Mouse (Mus musculus): Measurements from ENCODE around the gene Dctn2. TPM values are rescaled to one million over a fixed set of nuclear protein-coding genes. Genes with fewer than 3 reads are reported as not detected.

Gene Dctn2
- polyA plus RNA-seq, 1 experiment from 2014 or later = 174 TPM

DNA sequence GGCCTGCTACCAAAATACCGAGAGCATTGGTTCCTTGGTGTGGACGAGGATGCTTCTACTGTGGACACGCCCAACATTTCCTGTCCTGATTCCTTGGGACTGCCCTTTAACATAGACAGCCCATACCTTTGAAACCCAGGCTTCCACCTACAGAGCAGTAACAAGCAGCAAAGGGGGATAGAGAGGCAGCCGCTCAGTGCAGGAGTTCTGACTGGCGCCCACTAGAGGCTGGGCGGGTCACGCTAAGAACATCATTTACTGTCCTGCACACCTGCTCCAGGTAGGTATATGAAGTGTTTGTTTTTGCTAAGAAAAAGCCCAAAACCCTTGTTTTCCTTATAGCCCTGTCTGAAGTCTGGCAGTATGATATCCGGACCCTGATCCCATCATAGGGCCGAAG is 33.0 kb upstream of the Dctn2 start:
- H3K36me3 ChIP-seq = 0 out of 2 replicates have a peak, but pooled peaks cover 6% of the 10 kb centered on the region
- no peak for ATAC-seq (ENCODE audit: insufficient number of reproducible peaks, insufficient read depth, low FRiP score, low TSS enrichment, low read depth)
- peaks cover under 1% of the 10 kb centered on the region; the same call in 1 of the 2 replicates for H3K27me3 ChIP-seq
- no peak overlapping the region for H3K4me3 ChIP-seq (replicated peaks)
- no peak overlapping the region for H3K27ac ChIP-seq
- H3K9me3 ChIP-seq = no peaks in the 10 kb centered on the region
- WGBS = 81% methylated on average over 9 of the region's 9 CpGs
- no peak overlapping the region for H3K4me2 ChIP-seq
- H3K4me1 ChIP-seq (replicated peaks) = peaks cover 6% of the 10 kb centered on the region; the same call in 1 of the 2 replicates
- no peak overlapping the region for H3K9ac ChIP-seq (replicated peaks)

DNA sequence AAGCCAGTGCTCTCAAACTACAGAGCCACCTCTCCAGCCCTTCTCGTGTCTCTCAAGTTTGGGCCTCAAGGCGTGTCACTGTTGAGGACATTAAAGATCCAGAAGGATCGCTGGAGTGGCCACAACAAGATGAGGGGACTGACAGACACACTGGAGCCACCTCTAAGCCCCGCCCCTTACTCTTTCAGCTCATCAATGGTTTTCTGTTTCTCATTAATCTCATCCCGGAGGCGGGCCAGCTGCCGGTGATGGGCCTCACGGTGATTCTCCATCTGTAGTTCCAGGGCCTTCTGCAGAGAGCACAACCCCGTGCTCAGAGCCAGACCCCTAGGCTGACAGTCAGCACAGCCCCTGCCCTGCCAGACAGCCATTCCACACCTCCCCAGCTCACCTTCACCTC is 29.6 kb upstream of the Dctn2 start:
- Histone ChIP-seq H3K4me3 (replicated peaks) (no peak overlapping the region), H3K36me3 (0 out of 2 replicates have a peak, but pooled peaks cover 6% of the 10 kb centered on the region), H3K4me2 (no peak overlapping the region), H3K9me3 (no peaks in the 10 kb centered on the region), H3K9ac (replicated peaks) (no peak overlapping the region), H3K4me1 (replicated peaks) (peaks cover 6% of the 10 kb centered on the region; the same call in 1 of the 2 replicates), H3K27ac (no peak overlapping the region), H3K27me3 (peaks cover 18% of the 10 kb centered on the region)
- 26% methylated on average over 9 of the region's 9 CpGs for WGBS
- ATAC-seq (ENCODE audit: insufficient number of reproducible peaks, insufficient read depth, low FRiP score, low TSS enrichment, low read depth) = no peak

DNA sequence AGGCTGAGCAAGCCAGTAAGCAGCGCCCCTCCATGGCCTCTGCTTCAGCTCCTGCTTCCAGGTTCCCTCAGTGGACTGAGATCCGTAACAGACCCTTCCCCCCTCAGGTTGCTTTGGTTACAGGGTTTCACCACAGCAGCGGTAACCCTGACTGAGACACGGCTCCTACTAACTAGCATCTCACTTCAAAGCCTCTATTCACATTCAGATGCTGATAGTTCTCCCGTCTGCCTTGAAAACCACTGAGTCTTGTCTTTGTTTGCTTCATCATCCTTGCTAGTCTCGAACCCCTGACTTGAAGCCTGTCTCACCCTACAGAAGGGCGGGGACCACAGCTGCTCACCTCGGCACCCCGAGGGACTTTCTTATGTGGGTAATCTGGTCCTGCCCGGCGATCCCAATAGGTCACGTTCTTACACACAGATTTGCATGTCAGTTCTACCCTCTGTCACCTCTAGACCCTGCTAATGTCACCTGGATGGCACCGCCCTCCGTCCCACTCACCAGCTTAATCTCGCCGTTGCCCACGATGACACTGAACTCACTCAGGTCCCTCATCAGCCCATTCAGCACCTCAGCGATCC is 27.8 kb upstream of the Dctn2 start:
- WGBS = 66% methylated on average over 18 of the region's 18 CpGs
- peaks cover 18% of the 10 kb centered on the region for H3K27me3 ChIP-seq
- no peak for ATAC-seq (ENCODE audit: insufficient number of reproducible peaks, insufficient read depth, low FRiP score, low TSS enrichment, low read depth)
- H3K4me1 ChIP-seq (replicated peaks) = peaks cover 6% of the 10 kb centered on the region; the same call in 1 of the 2 replicates
- no peak overlapping the region for H3K4me2 ChIP-seq
- no peak overlapping the region for H3K9ac ChIP-seq (replicated peaks)
- peaks cover 18% of the 10 kb centered on the region; the same call in 1 of the 2 replicates for H3K36me3 ChIP-seq
- H3K27ac ChIP-seq = no peak overlapping the region
- H3K4me3 ChIP-seq (replicated peaks) = no peak overlapping the region
- no peaks in the 10 kb centered on the region for H3K9me3 ChIP-seq

DNA sequence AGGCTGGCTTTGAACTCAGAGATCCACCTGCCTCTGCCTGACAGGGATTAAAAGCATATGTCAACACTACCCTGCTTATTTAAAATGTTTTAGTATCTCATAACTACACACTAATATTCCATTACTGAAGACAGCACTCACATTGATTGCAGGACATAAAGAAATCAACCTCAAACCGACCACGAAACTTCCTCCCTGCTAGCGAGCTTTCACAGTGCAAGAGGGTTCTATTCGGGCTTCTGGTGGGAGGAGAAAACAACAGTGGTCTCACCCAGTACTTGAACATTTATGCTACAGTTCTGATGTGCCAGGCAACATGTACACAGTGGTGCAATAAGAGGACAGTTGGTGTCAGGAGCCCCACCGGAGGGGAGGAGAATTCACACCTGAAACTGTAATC is 15.4 kb upstream of the Dctn2 start:
- Histone ChIP-seq H3K36me3 (no peaks in the 10 kb centered on the region), H3K4me3 (replicated peaks) (no peak overlapping the region), H3K4me2 (no peak overlapping the region), H3K27me3 (no peaks in the 10 kb centered on the region), H3K9me3 (no peaks in the 10 kb centered on the region), H3K4me1 (replicated peaks) (no peaks in the 10 kb centered on the region), H3K27ac (no peak overlapping the region), H3K9ac (replicated peaks) (no peak overlapping the region)
- WGBS = 80% methylated on average over 5 of the region's 5 CpGs
- no peak for ATAC-seq (ENCODE audit: insufficient number of reproducible peaks, insufficient read depth, low FRiP score, low TSS enrichment, low read depth)

DNA sequence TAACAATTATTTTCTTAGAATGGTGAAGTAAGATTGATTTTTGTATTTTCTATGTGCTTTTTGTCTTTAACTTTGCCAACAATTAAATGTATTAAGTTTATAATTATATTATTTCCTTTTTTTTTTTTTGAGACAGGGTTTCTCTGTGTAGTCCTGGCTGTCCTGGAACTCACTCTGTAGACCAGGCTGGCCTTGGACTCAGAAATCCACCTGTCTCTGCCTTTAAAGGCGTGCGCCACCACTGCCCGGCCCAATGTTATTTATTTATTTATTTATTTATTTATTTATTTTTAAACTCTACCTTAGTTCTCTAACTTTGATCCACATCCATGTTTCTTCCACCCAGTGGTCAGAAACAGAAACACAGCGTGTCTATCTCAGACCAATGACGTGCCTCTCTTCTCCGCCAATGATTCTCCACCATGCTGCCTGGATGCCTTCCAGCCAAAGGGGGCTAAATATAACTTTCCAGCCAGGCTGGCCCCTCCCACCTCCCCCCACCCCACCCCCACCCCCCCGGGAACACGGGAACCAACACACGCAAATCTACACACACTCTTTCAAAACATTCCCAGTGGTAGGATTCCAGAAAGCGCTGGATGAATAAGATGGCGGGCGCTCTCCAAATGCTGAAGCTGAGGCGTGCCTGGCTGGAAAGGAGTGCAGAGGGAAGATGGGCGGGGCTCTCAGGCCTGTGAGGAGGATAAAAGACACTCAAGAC is 10.4 kb upstream of the Dctn2 start:
- H3K27ac ChIP-seq = no peak overlapping the region
- no peaks in the 10 kb centered on the region for H3K9me3 ChIP-seq
- H3K9ac ChIP-seq (replicated peaks) = no peak overlapping the region
- H3K36me3 ChIP-seq = no peaks in the 10 kb centered on the region
- H3K4me3 ChIP-seq (replicated peaks) = no peak overlapping the region
- H3K4me1 ChIP-seq (replicated peaks) = no peaks in the 10 kb centered on the region
- 21% methylated on average over 14 of the region's 14 CpGs for WGBS
- peak overlapping the region; percentile 30; the same call in 1 of the 2 replicates for H3K4me2 ChIP-seq
- H3K27me3 ChIP-seq = peaks cover 3% of the 10 kb centered on the region; the same call in 1 of the 2 replicates
- ATAC-seq (ENCODE audit: insufficient number of reproducible peaks, insufficient read depth, low FRiP score, low TSS enrichment, low read depth) = peak; percentile 61

DNA sequence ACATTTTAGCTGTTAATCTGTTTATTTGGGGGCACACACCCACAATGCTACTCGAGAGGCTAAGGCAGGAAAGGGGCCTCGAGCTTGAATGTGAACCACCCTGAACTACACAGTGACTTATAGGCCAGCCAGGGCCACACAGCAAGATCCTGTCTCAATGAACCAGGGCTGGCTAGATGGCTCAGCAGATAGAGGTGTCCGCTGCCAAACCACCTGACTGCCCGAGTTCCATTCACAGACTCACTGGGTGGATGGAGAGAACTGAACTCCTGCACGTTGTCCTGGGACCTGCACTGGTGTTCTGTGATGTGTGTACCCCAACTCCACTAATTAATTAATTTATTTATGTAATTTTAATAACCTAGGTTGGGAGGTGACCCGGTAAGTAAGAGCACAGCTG is 8.4 kb upstream of the Dctn2 start:
- H3K27ac ChIP-seq = no peak overlapping the region
- no peak for ATAC-seq (ENCODE audit: insufficient number of reproducible peaks, insufficient read depth, low FRiP score, low TSS enrichment, low read depth)
- peaks cover 9% of the 10 kb centered on the region for H3K4me1 ChIP-seq (replicated peaks)
- 73% methylated on average over 6 of the region's 6 CpGs for WGBS
- H3K27me3 ChIP-seq = peaks cover 22% of the 10 kb centered on the region
- no peak overlapping the region for H3K4me3 ChIP-seq (replicated peaks)
- H3K9ac ChIP-seq (replicated peaks) = no peak overlapping the region
- no peaks in the 10 kb centered on the region for H3K36me3 ChIP-seq
- no peak overlapping the region for H3K4me2 ChIP-seq
- no peaks in the 10 kb centered on the region for H3K9me3 ChIP-seq

DNA sequence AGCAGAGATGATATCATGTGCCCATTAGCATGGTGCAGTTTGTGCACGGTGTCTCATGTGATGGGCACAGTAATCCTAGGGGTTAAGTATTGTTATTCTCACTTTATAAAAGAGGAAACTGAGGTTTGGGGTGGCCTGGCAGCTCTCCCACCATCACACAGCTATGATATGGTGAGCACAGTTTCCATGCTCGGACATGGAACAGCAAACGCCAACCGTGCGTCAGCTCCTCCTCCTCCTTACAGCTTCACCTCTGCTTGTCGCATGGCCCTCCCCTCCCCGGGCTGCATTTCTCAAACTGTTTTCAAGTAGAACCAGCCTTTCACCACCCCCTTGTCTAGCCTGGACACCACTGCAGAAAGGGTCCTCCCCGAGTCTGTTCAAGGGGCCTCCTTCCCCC is 7.7 kb upstream of the Dctn2 start:
- no peak for ATAC-seq (ENCODE audit: insufficient number of reproducible peaks, insufficient read depth, low FRiP score, low TSS enrichment, low read depth)
- 81% methylated on average over 8 of the region's 8 CpGs for WGBS
- no peaks in the 10 kb centered on the region for H3K9me3 ChIP-seq
- H3K4me1 ChIP-seq (replicated peaks) = peaks cover 14% of the 10 kb centered on the region
- H3K36me3 ChIP-seq = no peaks in the 10 kb centered on the region
- H3K4me2 ChIP-seq = no peak overlapping the region
- H3K27me3 ChIP-seq = peaks cover 29% of the 10 kb centered on the region
- H3K27ac ChIP-seq = no peak overlapping the region
- no peak overlapping the region for H3K4me3 ChIP-seq (replicated peaks)
- no peak overlapping the region for H3K9ac ChIP-seq (replicated peaks)

DNA sequence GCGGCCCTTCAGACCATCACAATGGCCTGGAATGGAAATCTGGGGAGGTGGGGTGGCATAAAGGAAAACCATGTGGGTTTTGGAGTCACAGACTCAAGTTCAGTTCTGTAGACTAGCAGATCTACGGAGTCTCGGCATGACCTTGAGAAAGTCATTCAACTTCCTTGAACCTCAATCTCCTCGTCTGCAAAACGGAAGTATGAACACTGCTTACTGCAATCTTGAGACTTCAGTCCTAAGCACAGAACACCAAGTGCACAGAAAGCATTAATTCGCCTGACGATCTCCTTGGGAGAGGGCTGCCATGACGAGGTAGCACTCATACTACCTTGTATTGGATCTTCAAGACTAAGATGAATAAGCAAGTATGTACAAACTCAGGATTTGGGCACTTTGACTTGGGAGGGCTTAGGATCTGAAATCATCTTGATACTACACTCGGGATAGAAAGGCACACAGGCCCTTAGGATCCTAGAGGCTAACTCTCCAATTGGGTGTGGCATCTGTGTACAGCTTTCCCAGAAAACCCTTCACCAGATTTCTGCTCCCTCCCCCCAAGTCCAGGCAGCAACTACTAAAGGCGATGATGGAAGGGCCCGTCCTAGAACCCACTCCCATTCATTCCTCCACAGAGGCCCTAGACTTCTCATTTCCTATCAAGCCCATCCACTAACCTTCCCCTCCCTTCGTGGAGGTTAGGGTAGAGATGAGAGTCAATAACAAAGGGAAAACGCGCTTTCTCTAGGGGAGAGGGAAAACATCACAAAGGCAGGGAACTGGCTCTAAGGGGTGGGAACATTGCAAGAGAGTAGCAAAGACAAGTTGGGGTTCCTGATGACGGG is 4.2 kb upstream of the Dctn2 start:
- peaks cover 42% of the 10 kb centered on the region for H3K27me3 ChIP-seq
- H3K36me3 ChIP-seq = no peaks in the 10 kb centered on the region
- peaks cover 15% of the 10 kb centered on the region for H3K4me1 ChIP-seq (replicated peaks)
- WGBS = 64% methylated on average over 15 of the region's 15 CpGs
- H3K9me3 ChIP-seq = no peaks in the 10 kb centered on the region
- H3K4me3 ChIP-seq (replicated peaks) = peak overlapping the region; percentile 53
- 0 out of 2 replicates have a peak overlapping the region, but pooled peaks have one; percentile 55 for H3K9ac ChIP-seq (replicated peaks)
- no peak overlapping the region for H3K27ac ChIP-seq
- no peak for ATAC-seq (ENCODE audit: insufficient number of reproducible peaks, insufficient read depth, low FRiP score, low TSS enrichment, low read depth)
- H3K4me2 ChIP-seq = peak overlapping the region; percentile 86

DNA sequence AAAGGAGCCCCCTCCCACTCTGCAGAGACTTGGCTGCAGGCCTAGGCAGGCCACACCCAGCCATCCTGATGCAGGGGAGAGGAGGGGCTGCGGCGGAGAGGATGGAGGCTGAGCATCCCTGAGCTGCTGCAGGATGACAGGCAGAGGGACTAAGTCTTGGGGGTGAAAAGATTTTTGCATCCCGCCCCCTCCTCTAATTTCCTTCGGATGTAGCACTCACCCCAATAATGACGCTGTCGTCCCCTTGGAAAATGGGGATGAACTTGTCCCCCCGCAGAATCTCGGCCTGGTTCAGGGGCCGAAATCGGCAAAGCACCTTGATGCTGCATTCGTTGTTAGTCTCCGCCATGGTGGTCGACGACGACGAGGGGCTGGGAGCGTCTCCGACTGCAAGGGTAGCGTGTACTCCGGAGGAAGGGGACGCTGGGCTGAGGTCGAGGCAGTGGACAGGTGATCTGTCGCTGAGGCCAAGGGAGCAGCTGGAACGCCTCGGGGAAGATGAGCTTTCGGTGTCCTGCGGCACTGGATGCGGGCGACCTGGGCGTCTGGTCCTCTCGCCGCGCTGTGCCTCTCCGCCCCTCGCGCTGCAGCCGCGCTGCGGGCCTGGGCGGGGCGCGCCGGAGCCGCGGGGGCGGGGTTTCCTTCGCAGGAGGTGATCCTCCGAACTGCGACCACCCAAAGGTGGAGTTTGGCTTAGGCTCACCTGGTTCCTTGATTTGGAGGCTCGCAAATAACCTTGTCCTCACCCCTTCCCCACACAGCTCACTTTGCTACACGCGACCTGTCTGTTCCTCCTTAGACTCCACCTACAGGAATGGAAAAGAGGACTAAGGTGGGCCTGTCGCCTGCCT is 3.4 kb upstream of the Dctn2 start, which contains the start of gene Kif5a:
TSS of gene Kif5a (minus strand) at position 801 of the 851 bp plus-strand sequence.
- Histone ChIP-seq H3K4me3 (replicated peaks) (peak within 1 kb of the TSS; percentile 53), H3K36me3 (no peaks in the 10 kb centered on the region), H3K27ac (no peak within 1 kb of the TSS), H3K9ac (replicated peaks) (peak within 1 kb of the TSS; percentile 55), H3K9me3 (no peaks in the 10 kb centered on the region), H3K4me2 (peak within 1 kb of the TSS; percentile 86), H3K4me1 (replicated peaks) (peaks cover 22% of the 10 kb centered on the region), H3K27me3 (peaks cover 42% of the 10 kb centered on the region)
- WGBS = 1% methylated on average over 53 of the region's 53 CpGs
- no peak for ATAC-seq (ENCODE audit: insufficient number of reproducible peaks, insufficient read depth, low FRiP score, low TSS enrichment, low read depth)

DNA sequence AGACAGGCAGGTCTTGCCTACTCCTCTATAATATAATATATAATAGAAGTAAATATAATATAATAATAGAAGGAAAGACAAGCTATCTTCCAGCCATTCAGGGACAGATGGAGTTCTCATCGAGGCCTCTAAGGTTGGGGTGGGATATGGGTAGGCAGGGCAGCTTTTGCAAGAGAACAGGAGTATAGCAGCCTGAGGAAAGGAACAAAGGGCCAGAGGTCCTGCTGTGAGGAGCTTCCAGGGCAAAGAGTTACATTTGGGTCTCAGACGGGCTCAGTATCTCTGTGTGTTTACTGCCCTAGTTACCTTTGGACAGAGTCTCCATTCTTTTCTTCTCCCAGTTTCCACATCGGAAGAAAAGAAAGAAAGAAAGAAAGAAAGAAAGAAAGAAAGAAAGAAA is 2.5 kb upstream of the Dctn2 start:
- no peak overlapping the region for H3K4me3 ChIP-seq (replicated peaks)
- H3K4me2 ChIP-seq = 0 out of 2 replicates have a peak overlapping the region, but pooled peaks have one; percentile 86
- no peak for ATAC-seq (ENCODE audit: insufficient number of reproducible peaks, insufficient read depth, low FRiP score, low TSS enrichment, low read depth)
- H3K9ac ChIP-seq (replicated peaks) = no peak overlapping the region
- 60% methylated on average over 3 of the region's 3 CpGs for WGBS
- peaks cover 27% of the 10 kb centered on the region for H3K4me1 ChIP-seq (replicated peaks)
- no peak overlapping the region for H3K27ac ChIP-seq
- H3K36me3 ChIP-seq = peaks cover 6% of the 10 kb centered on the region
- H3K9me3 ChIP-seq = no peaks in the 10 kb centered on the region
- peaks cover 42% of the 10 kb centered on the region for H3K27me3 ChIP-seq
